Mouse (Mus musculus): ENCODE measurements around the gene Telo2. TPM values are rescaled to one million over a fixed set of nuclear protein-coding genes. Genes with fewer than 3 reads are reported as not detected.
A peak's percentile ranks its signal among the peaks of the same experiment; 100 is the strongest.
"Not testable (repeated sequence)": the region's sequence is repeated elsewhere in the genome, so short reads cannot be mapped to it uniquely, and the experiment has no call there.

Telo2 gene
- polyA plus RNA-seq, 1 experiment from 2014 or later = 12.2 TPM

GRCm38 (mm10) chr17:25135622-25136021 is 19.9 kb upstream of the Telo2 start:
- TF ChIP-seq EP300 (optimal IDR thresholded peaks at IDR 0.05) (peak; percentile 34), CTCF (IDR thresholded peaks at IDR 0.05; ENCODE audit: low read depth) (no peak)
- H3K9me3 ChIP-seq (ENCODE audit: control insufficient read depth, low read length) = no peaks in the 10 kb centered on the region
- WGBS = 85% methylated on average over 6 of the region's 6 CpGs
- H3K36me3 ChIP-seq (ENCODE audit: control insufficient read depth, insufficient read depth, low read length) = no peaks in the 10 kb centered on the region
- no peak overlapping the region for H3K27ac ChIP-seq (replicated peaks)
- no peaks in the 10 kb centered on the region for H3K27me3 ChIP-seq (ENCODE audit: control insufficient read depth, insufficient read depth, low read length)
- DNase-seq (ENCODE audit: low spot score) (no peak), ATAC-seq (ENCODE audit: low FRiP score, low TSS enrichment) (no peak)
- H3K4me1 ChIP-seq (replicated peaks; ENCODE audit: control insufficient read depth, insufficient read depth) = no peaks in the 10 kb centered on the region
- H3K9ac ChIP-seq (ENCODE audit: low read length) = no peak overlapping the region
- no peak overlapping the region for H3K4me2 ChIP-seq (replicated peaks; ENCODE audit: low read depth)
- H3K4me3 ChIP-seq (ENCODE audit: low read depth, low read length) = no peak overlapping the region

- H3K4me2 ChIP-seq (replicated peaks; ENCODE audit: low read depth) = peak within 1 kb of the TSS; percentile 54
- no peak for TF ChIP-seq EP300 (optimal IDR thresholded peaks at IDR 0.05)
- TF ChIP-seq CTCF (IDR thresholded peaks at IDR 0.05; ENCODE audit: low read depth) = peak; percentile 27; the same call in 1 of the 2 replicates
- WGBS = under 1% methylated on average over 40 of the region's 40 CpGs
- DNase-seq (ENCODE audit: low spot score) (peak; percentile 94), ATAC-seq (ENCODE audit: low FRiP score, low TSS enrichment) (peak; percentile 94)
- H3K9ac ChIP-seq (ENCODE audit: low read length) = peak within 1 kb of the TSS; percentile 87
- no peaks in the 10 kb centered on the region for H3K36me3 ChIP-seq (ENCODE audit: control insufficient read depth, insufficient read depth, low read length)
- H3K9me3 ChIP-seq (ENCODE audit: control insufficient read depth, low read length) = no peaks in the 10 kb centered on the region
- peak within 1 kb of the TSS; percentile 53; the same call in 1 of the 2 replicates for H3K27ac ChIP-seq (replicated peaks)
- H3K27me3 ChIP-seq (ENCODE audit: control insufficient read depth, insufficient read depth, low read length) = no peaks in the 10 kb centered on the region
- H3K4me1 ChIP-seq (replicated peaks; ENCODE audit: control insufficient read depth, insufficient read depth) = no peaks in the 10 kb centered on the region
- H3K4me3 ChIP-seq (ENCODE audit: low read depth, low read length) = peak within 1 kb of the TSS; percentile 91
These were observed 17.5 kb upstream of the Telo2 start, which contains the start of gene Clcn7 for GRCm38 (mm10) chr17:25133275-25133698. Clcn7 (plus strand) TSS chr17:25133391.

- Histone ChIP-seq H3K4me1 (replicated peaks; ENCODE audit: control insufficient read depth, insufficient read depth) (no peaks in the 10 kb centered on the region), H3K27ac (replicated peaks) (no peak overlapping the region), H3K4me2 (replicated peaks; ENCODE audit: low read depth) (no peak overlapping the region), H3K4me3 (ENCODE audit: low read depth, low read length) (no peak overlapping the region), H3K36me3 (ENCODE audit: control insufficient read depth, insufficient read depth, low read length) (no peaks in the 10 kb centered on the region), H3K9me3 (ENCODE audit: control insufficient read depth, low read length) (no peaks in the 10 kb centered on the region), H3K9ac (ENCODE audit: low read length) (no peak overlapping the region), H3K27me3 (ENCODE audit: control insufficient read depth, insufficient read depth, low read length) (no peaks in the 10 kb centered on the region)
- peak; percentile 44 for TF ChIP-seq CTCF (IDR thresholded peaks at IDR 0.05; ENCODE audit: low read depth)
- no peak for TF ChIP-seq EP300 (optimal IDR thresholded peaks at IDR 0.05)
- ATAC-seq (ENCODE audit: low FRiP score, low TSS enrichment) (no peak), DNase-seq (ENCODE audit: low spot score) (no peak)
- 79% methylated on average over 1 of the region's 1 CpGs for WGBS
These were observed 14.3 kb upstream of the Telo2 start for GRCm38 (mm10) chr17:25130060-25130459.

GRCm38 (mm10) chr17:25127681-25128080 is 11.9 kb upstream of the Telo2 start:
- Histone ChIP-seq H3K4me2 (replicated peaks; ENCODE audit: low read depth) (no peak overlapping the region), H3K36me3 (ENCODE audit: control insufficient read depth, insufficient read depth, low read length) (no peaks in the 10 kb centered on the region), H3K27me3 (ENCODE audit: control insufficient read depth, insufficient read depth, low read length) (no peaks in the 10 kb centered on the region), H3K4me3 (ENCODE audit: low read depth, low read length) (no peak overlapping the region), H3K4me1 (replicated peaks; ENCODE audit: control insufficient read depth, insufficient read depth) (no peaks in the 10 kb centered on the region), H3K9me3 (ENCODE audit: control insufficient read depth, low read length) (no peaks in the 10 kb centered on the region), H3K27ac (replicated peaks) (no peak overlapping the region), H3K9ac (ENCODE audit: low read length) (no peak overlapping the region)
- TF ChIP-seq EP300 (optimal IDR thresholded peaks at IDR 0.05) (no peak), CTCF (IDR thresholded peaks at IDR 0.05; ENCODE audit: low read depth) (no peak)
- WGBS = 56% methylated on average over 9 of the region's 9 CpGs
- DNase-seq (ENCODE audit: low spot score) = no peak
- ATAC-seq (ENCODE audit: low FRiP score, low TSS enrichment) = no peak

- H3K4me3 ChIP-seq (ENCODE audit: low read depth, low read length) = no peak overlapping the region
- peak; percentile 43; the same call in 1 of the 2 replicates for ATAC-seq (ENCODE audit: low FRiP score, low TSS enrichment)
- 38% methylated on average over 8 of the region's 8 CpGs for WGBS
- no peak overlapping the region for H3K27ac ChIP-seq (replicated peaks)
- no peaks in the 10 kb centered on the region for H3K4me1 ChIP-seq (replicated peaks; ENCODE audit: control insufficient read depth, insufficient read depth)
- H3K9me3 ChIP-seq (ENCODE audit: control insufficient read depth, low read length) = no peaks in the 10 kb centered on the region
- H3K9ac ChIP-seq (ENCODE audit: low read length) = no peak overlapping the region
- H3K36me3 ChIP-seq (ENCODE audit: control insufficient read depth, insufficient read depth, low read length) = no peaks in the 10 kb centered on the region
- no peak for TF ChIP-seq CTCF (IDR thresholded peaks at IDR 0.05; ENCODE audit: low read depth)
- TF ChIP-seq EP300 (optimal IDR thresholded peaks at IDR 0.05) = no peak
- H3K27me3 ChIP-seq (ENCODE audit: control insufficient read depth, insufficient read depth, low read length) = no peaks in the 10 kb centered on the region
- H3K4me2 ChIP-seq (replicated peaks; ENCODE audit: low read depth) = no peak overlapping the region
- DNase-seq (ENCODE audit: low spot score) = no peak
These were observed 11.3 kb upstream of the Telo2 start for GRCm38 (mm10) chr17:25127079-25127478.

GRCm38 (mm10) chr17:25125442-25126060 is 9.8 kb upstream of the Telo2 start:
- H3K9ac ChIP-seq (ENCODE audit: low read length); ATAC-seq (ENCODE audit: low FRiP score, low TSS enrichment); H3K4me1 ChIP-seq (replicated peaks; ENCODE audit: control insufficient read depth, insufficient read depth); H3K36me3 ChIP-seq (ENCODE audit: control insufficient read depth, insufficient read depth, low read length); H3K4me2 ChIP-seq (replicated peaks; ENCODE audit: low read depth); H3K4me3 ChIP-seq (ENCODE audit: low read depth, low read length); H3K9me3 ChIP-seq (ENCODE audit: control insufficient read depth, low read length); DNase-seq (ENCODE audit: low spot score); H3K27ac ChIP-seq (replicated peaks); H3K27me3 ChIP-seq (ENCODE audit: control insufficient read depth, insufficient read depth, low read length): not testable (repeated sequence)
- WGBS = 82% methylated on average over 3 of the region's 3 CpGs
